Mouse (Mus musculus): Measurements from ENCODE around the gene Abi1. TPM values are rescaled to one million over a fixed set of nuclear protein-coding genes. Genes with fewer than 3 reads are reported as not detected.
"Not testable (repeated sequence)": the region's sequence is repeated elsewhere in the genome, so short reads cannot be mapped to it uniquely, and the experiment has no call there.

The Abi1 gene
- total and polyA plus RNA-seq, 3 experiments: 31.9 to 69.8 TPM; not detected in 1

GRCm38 (mm10) chr2:23015335-23015734 is 24.7 kb downstream of the Abi1 start:
- peaks cover 10% of the 10 kb centered on the region for H3K79me2 ChIP-seq (ENCODE audit: control insufficient read depth, insufficient read depth, low read length, poor library complexity)
- H3K9ac ChIP-seq (ENCODE audit: control insufficient read depth, low read depth, low read length, poor library complexity, severe bottlenecking): no peak overlapping the region; the same call in 1 of the 2 replicates
- TF ChIP-seq TBP (IDR thresholded peaks at IDR 0.05; ENCODE audit: low read depth, low read length) (no peak), ZNF384 (IDR thresholded peaks at IDR 0.05; ENCODE audit: low read depth, low read length) (no peak), ZKSCAN1 (IDR thresholded peaks at IDR 0.05; ENCODE audit: low read depth, low read length) (no peak), ETS1 (IDR thresholded peaks at IDR 0.05; ENCODE audit: low read depth, low read length) (no peak), NELFE (IDR thresholded peaks at IDR 0.05; ENCODE audit: low read depth, low read length) (no peak), GABPA (IDR thresholded peaks at IDR 0.05; ENCODE audit: low read depth, low read length) (no peak), BHLHE40 (IDR thresholded peaks at IDR 0.05; ENCODE audit: borderline replicate concordance, low read depth, low read length) (no peak), RCOR1 (IDR thresholded peaks at IDR 0.05; ENCODE audit: low read depth, low read length) (no peak), GATA1 (IDR thresholded peaks at IDR 0.05; ENCODE audit: low read depth, low read length) (no peak)
- peaks cover 4 to 8% of the 10 kb centered on the region in 2 experiments; a peak in 3 of 4 replicates for H3K4me1 ChIP-seq (ENCODE audit: control insufficient read depth in 1 of 2, insufficient read depth in 2 of 2, low read length in 2 of 2)
- no peak for DNase-seq (ENCODE audit: low read depth, low spot score)
- H3K27ac ChIP-seq (ENCODE audit: control insufficient read depth, low read depth, low read length): peak overlapping the region; percentile 56; the same call in 1 of the 2 replicates
- H3K36me3 ChIP-seq (ENCODE audit: control insufficient read depth in 1 of 2, insufficient read depth in 2 of 2, low read length in 2 of 2): peaks cover 0 to 9% of the 10 kb centered on the region in 2 experiments; a peak in 2 of 4 replicates
- no peaks in the 10 kb centered on the region for H3K9me3 ChIP-seq (replicated peaks; ENCODE audit: insufficient read depth, low read length)
- H3K27me3 ChIP-seq (ENCODE audit: control insufficient read depth in 1 of 2, insufficient read depth in 2 of 2, low read length in 2 of 2): no peaks in the 10 kb centered on the region
- no peak overlapping the region for H3K4me3 ChIP-seq (ENCODE audit: control insufficient read depth in 1 of 2, insufficient read depth in 1 of 2, low read depth in 2 of 2, low read length in 2 of 2)

- Histone ChIP-seq H3K27ac (ENCODE audit: control insufficient read depth, low read depth, low read length) (peak overlapping the region; percentile 56; the same call in 1 of the 2 replicates), H3K4me3 (ENCODE audit: control insufficient read depth in 1 of 2, insufficient read depth in 1 of 2, low read depth in 2 of 2, low read length in 2 of 2) (0 out of 4 replicates have a peak overlapping the region, but pooled peaks of 1 of the 2 experiments have one; percentile 19)
- H3K4me1 ChIP-seq (ENCODE audit: control insufficient read depth in 1 of 2, insufficient read depth in 2 of 2, low read length in 2 of 2); DNase-seq (ENCODE audit: low read depth, low spot score); H3K9ac ChIP-seq (ENCODE audit: control insufficient read depth, low read depth, low read length, poor library complexity, severe bottlenecking); H3K27me3 ChIP-seq (ENCODE audit: control insufficient read depth in 1 of 2, insufficient read depth in 2 of 2, low read length in 2 of 2); H3K79me2 ChIP-seq (ENCODE audit: control insufficient read depth, insufficient read depth, low read length, poor library complexity); H3K36me3 ChIP-seq (ENCODE audit: control insufficient read depth in 1 of 2, insufficient read depth in 2 of 2, low read length in 2 of 2); H3K9me3 ChIP-seq (replicated peaks; ENCODE audit: insufficient read depth, low read length): not testable (repeated sequence)
Observed at GRCm38 (mm10) chr2:23014935-23015334, 25.1 kb downstream of the Abi1 start.

DNA sequence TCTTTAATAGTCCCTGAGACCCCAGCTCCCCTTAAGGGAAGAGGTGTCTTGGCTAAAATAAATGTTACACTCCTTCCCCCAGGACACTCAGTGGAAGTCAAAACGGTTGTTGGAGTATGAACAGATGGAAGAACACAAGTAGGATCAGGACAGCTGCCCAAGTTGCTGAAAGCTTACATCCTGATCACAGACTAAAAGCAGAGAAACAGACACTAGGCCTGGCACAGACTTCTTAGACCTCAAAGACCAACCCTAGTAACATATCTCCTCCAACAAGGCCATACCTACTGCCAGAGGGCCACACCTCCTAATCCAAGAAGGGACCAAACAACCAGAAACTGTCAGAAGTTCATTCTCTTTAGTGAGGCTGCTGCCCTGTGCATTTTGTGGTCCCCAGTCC is 31.8 kb downstream of the Abi1 start:
- no peaks in the 10 kb centered on the region for H3K27me3 ChIP-seq (ENCODE audit: control insufficient read depth in 1 of 2, insufficient read depth in 2 of 2, low read length in 2 of 2)
- TF ChIP-seq EP300 (IDR thresholded peaks at IDR 0.05; ENCODE audit: low read depth in 1 of 2, low read length in 2 of 2) (no peak), MYB (IDR thresholded peaks at IDR 0.05; ENCODE audit: low read depth, low read length) (no peak), ZMIZ1 (IDR thresholded peaks at IDR 0.05; ENCODE audit: low read depth, low read length) (no peak), MXI1 (IDR thresholded peaks at IDR 0.05; ENCODE audit: low read depth, low read length) (no peak), RCOR1 (IDR thresholded peaks at IDR 0.05; ENCODE audit: low read depth, low read length) (no peak), TAL1 (IDR thresholded peaks at IDR 0.05; ENCODE audit: low read length) (no peak), ETS1 (IDR thresholded peaks at IDR 0.05; ENCODE audit: low read depth, low read length) (no peak), CTCF (IDR thresholded peaks at IDR 0.05 in 2 of 3, conservative IDR thresholded peaks at IDR 0.05 in 1 of 3; ENCODE audit: control insufficient read depth in 1 of 3, insufficient read depth in 1 of 3, low read depth in 2 of 3, low read length in 3 of 3, poor library complexity in 1 of 3, severe bottlenecking in 1 of 3) (no peak), POLR2AphosphoS2 (IDR thresholded peaks at IDR 0.05; ENCODE audit: low read length) (no peak), KAT2A (conservative IDR thresholded peaks at IDR 0.05; ENCODE audit: low read depth, low read length) (no peak), MAFK (IDR thresholded peaks at IDR 0.05; ENCODE audit: borderline replicate concordance, low read depth, low read length) (no peak), ZKSCAN1 (IDR thresholded peaks at IDR 0.05; ENCODE audit: low read depth, low read length) (no peak), TCF12 (IDR thresholded peaks at IDR 0.05; ENCODE audit: low read depth, low read length) (no peak), MAZ (IDR thresholded peaks at IDR 0.05; ENCODE audit: low read depth, low read length) (no peak), ZC3H11A (IDR thresholded peaks at IDR 0.05; ENCODE audit: low read depth, low read length) (no peak), POLR2A (IDR thresholded peaks at IDR 0.05; ENCODE audit: control insufficient read depth in 1 of 2, insufficient read depth in 1 of 2, low read depth in 1 of 2, low read length in 2 of 2, poor library complexity in 1 of 2) (no peak), TBP (IDR thresholded peaks at IDR 0.05; ENCODE audit: low read depth, low read length) (no peak), SIN3A (IDR thresholded peaks at IDR 0.05; ENCODE audit: low read length) (no peak)
- peaks cover 6% of the 10 kb centered on the region for H3K79me2 ChIP-seq (ENCODE audit: control insufficient read depth, insufficient read depth, low read length, poor library complexity)
- no peak overlapping the region for H3K27ac ChIP-seq (ENCODE audit: control insufficient read depth, low read depth, low read length)
- peaks cover 3 to 18% of the 10 kb centered on the region in 2 experiments for H3K36me3 ChIP-seq (ENCODE audit: control insufficient read depth in 1 of 2, insufficient read depth in 2 of 2, low read length in 2 of 2)
- no peak for DNase-seq (ENCODE audit: low read depth, low spot score)
- no peak overlapping the region for H3K4me3 ChIP-seq (ENCODE audit: control insufficient read depth in 1 of 2, insufficient read depth in 1 of 2, low read depth in 2 of 2, low read length in 2 of 2)
- no peak overlapping the region for H3K9ac ChIP-seq (ENCODE audit: control insufficient read depth, low read depth, low read length, poor library complexity, severe bottlenecking)
- no peaks in the 10 kb centered on the region for H3K9me3 ChIP-seq (replicated peaks; ENCODE audit: insufficient read depth, low read length)
- H3K4me1 ChIP-seq (ENCODE audit: control insufficient read depth in 1 of 2, insufficient read depth in 2 of 2, low read length in 2 of 2): peaks cover 4 to 8% of the 10 kb centered on the region in 2 experiments
